Comparison of ENCODE assay signal across 1 mouse cellular context in the genomic region with DNA sequence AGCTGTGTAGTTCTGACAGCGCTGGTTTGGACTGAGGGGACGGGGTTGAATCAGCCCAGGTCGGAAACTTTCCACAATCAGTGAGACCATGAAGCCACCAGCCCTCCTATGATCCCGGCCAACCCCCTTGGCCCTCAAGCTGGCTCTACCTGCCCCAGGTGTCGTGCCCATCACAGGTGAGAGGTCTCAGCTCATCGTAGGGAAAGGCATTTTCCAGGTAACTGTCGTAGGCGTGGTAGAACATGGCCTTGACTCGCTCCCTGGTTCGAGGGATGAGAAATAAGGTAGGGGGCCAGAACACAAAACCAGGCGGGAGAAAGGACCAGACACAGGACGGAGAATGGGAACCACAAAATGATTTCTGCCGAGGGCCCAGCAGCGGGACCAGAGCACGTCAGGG.
TF ChIP-seq lines count a peak whose summit lies in the region.

No protein-coding gene starts in this region.

TF ChIP-seq in myocyte, 11 proteins besides CTCF, POLR2A, EP300 and RAD21 (continued from another document):
- TF ChIP-seq TCF12 (IDR thresholded peaks at IDR 0.05; ENCODE audit: insufficient read depth, poor library complexity, severe bottlenecking) (no peak), SRF (IDR thresholded peaks at IDR 0.05; ENCODE audit: control insufficient read depth, insufficient read length, low read depth) (no peak), USF1 (IDR thresholded peaks at IDR 0.05; ENCODE audit: low read depth) (no peak), MYOG (IDR thresholded peaks at IDR 0.05; ENCODE audit: control insufficient read depth in 1 of 3, insufficient read depth in 1 of 3, insufficient read length in 2 of 3, low read depth in 2 of 3) (no peak)
TF ChIP-seq in myocyte: peak in this region for 0.
